Comparison of ENCODE assay signal across 28 mouse cellular contexts in the genomic region with DNA sequence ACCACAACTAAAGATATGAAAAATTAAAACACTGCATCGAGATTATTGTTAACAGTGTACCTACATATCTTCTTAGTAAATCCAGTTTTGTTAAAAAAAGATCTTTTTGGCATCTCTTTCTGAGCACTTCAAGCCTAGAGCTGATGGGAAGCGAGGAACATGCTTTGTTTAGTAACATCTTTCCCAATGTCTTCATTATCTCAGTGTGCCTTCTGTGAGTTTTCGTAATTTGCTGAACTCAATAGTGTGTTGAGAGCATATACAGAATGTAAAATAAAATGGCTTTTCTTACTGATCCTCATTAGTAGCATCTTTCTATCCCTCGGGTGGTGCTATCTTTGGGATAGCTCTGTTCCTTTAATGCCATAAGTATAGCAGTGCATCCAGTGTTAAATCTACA. TPM values are rescaled to one million over a fixed set of nuclear protein-coding genes. Genes with fewer than 3 reads are reported as not detected.
"Had no signal": no experiment of that assay in that cellular context is flagged by ENCODE, and none has a peak within 500 bp of the region (broad histone marks: within the 10 kb centered on the region; RNA-seq: fewer than 3 reads in every experiment).

No protein-coding gene starts in this region.

- H3K27ac ChIP-seq: gastrocnemius, adult 2 months; heart, embryonic 10.5 days; hindbrain, embryonic 13.5 days; hindbrain, embryonic 15.5 days; hindbrain, postnatal 0 days; kidney, embryonic 15.5 days; kidney, postnatal 0 days; limb, embryonic 13.5 days; limb, embryonic 15.5 days; liver, embryonic 12.5 days; liver, embryonic 14.5 days had no signal

- H3K27me3 ChIP-seq: heart, embryonic 12.5 days; hindbrain, embryonic 13.5 days; hindbrain, embryonic 15.5 days; kidney, embryonic 15.5 days; limb, embryonic 13.5 days; limb, embryonic 15.5 days; liver, embryonic 12.5 days had no signal

- H3K9me3 ChIP-seq: heart, embryonic 10.5 days; heart, embryonic 12.5 days; hindbrain, embryonic 13.5 days; hindbrain, embryonic 15.5 days; kidney, embryonic 15.5 days; limb, embryonic 13.5 days; limb, embryonic 15.5 days; liver, embryonic 12.5 days had no signal

- H3K4me1 ChIP-seq: heart, embryonic 10.5 days; heart, embryonic 12.5 days; hindbrain, embryonic 13.5 days; hindbrain, embryonic 15.5 days; kidney, embryonic 15.5 days; limb, embryonic 13.5 days; limb, embryonic 15.5 days; liver, embryonic 12.5 days had no signal

- H3K9ac ChIP-seq: heart, embryonic 12.5 days; hindbrain, embryonic 13.5 days; hindbrain, embryonic 15.5 days; kidney, embryonic 15.5 days; limb, embryonic 13.5 days; limb, embryonic 15.5 days; liver, embryonic 12.5 days; liver, embryonic 14.5 days had no signal

- H3K36me3 ChIP-seq: heart, embryonic 10.5 days; heart, embryonic 12.5 days; kidney, embryonic 15.5 days; limb, embryonic 15.5 days; liver, embryonic 12.5 days had no signal

- H3K4me3 ChIP-seq: gastrocnemius, adult 2 months; heart, embryonic 10.5 days; heart, embryonic 12.5 days; hindbrain, embryonic 13.5 days; hindbrain, embryonic 15.5 days; kidney, embryonic 15.5 days; limb, embryonic 13.5 days; limb, embryonic 15.5 days; liver, embryonic 12.5 days had no signal

- DNase-seq: gastrocnemius, adult 2 months; gastrocnemius, postnatal 10 days; gastrocnemius, postnatal 25 days; heart, adult 18-20 months; heart, postnatal 10 days; kidney, adult 11 months; kidney, adult 2 months; kidney, adult 9 months; kidney, postnatal 14 days; kidney, postnatal 36 days; layer of hippocampus, adult 9-11 months; layer of hippocampus, postnatal 36 days; left cerebral cortex, postnatal 4 days; lung, adult 18-20 months had no signal

- H3K4me2 ChIP-seq: heart, embryonic 12.5 days; hindbrain, embryonic 13.5 days; hindbrain, embryonic 15.5 days; kidney, embryonic 15.5 days; limb, embryonic 13.5 days; limb, embryonic 15.5 days; liver, embryonic 12.5 days had no signal

- ATAC-seq: hindbrain, postnatal 0 days; intestine, embryonic 16.5 days; liver, embryonic 12.5 days had no signal

RNA-seq across cellular contexts. Expression of gene Pcdh10, which starts 18.9 kb away (rescaled TPM):
- total RNA-seq: liver, adult 2 months had no signal
- polyA plus RNA-seq: liver, adult 2 months; liver, embryonic 16.5 days had no signal
